Mouse (Mus musculus): ENCODE data around the gene Capn7. TPM values are rescaled to one million over a fixed set of nuclear protein-coding genes. Genes with fewer than 3 reads are reported as not detected.

Capn7 gene
- polyA plus RNA-seq, 1 experiment, result not detected

GRCm38 (mm10) chr14:31420985-31421384, 84.5 kb downstream of the Capn7 start:
- Histone ChIP-seq H3K27ac (ENCODE audit: insufficient read depth, low read depth, low read length) (no peak overlapping the region), H3K4me1 (ENCODE audit: control insufficient read depth, insufficient read depth, low read length) (peaks cover 19% of the 10 kb centered on the region), H3K4me3 (ENCODE audit: insufficient read depth, low read depth, low read length) (no peak overlapping the region)
- 87% methylated on average over 7 of the region's 7 CpGs for WGBS
- TF ChIP-seq POLR2A (IDR thresholded peaks at IDR 0.05; ENCODE audit: insufficient read depth, low read depth, low read length) (no peak), CTCF (IDR thresholded peaks at IDR 0.05; ENCODE audit: insufficient read depth, low read depth, low read length) (no peak)

Other genes starting within 250 kb of the Capn7 start
- not detected in 2 replicates for gene Smim4, start 207.7 kb upstream of the Capn7 start, polyA plus RNA-seq (2012; ENCODE audit: insufficient read depth, insufficient read length, low replicate concordance, missing spikeins)
- gene Nt5dc2, start 205.6 kb upstream of the Capn7 start, polyA plus RNA-seq (2012; ENCODE audit: insufficient read depth, insufficient read length, low replicate concordance, missing spikeins), result not detected in 2 replicates
- gene Stab1, start 168.0 kb upstream of the Capn7 start, polyA plus RNA-seq (2012; ENCODE audit: insufficient read depth, insufficient read length, low replicate concordance, missing spikeins), result not detected in 2 replicates
- gene Tnnc1, start 128.3 kb upstream of the Capn7 start, polyA plus RNA-seq (2012; ENCODE audit: insufficient read depth, insufficient read length, low replicate concordance, missing spikeins), result not detected in 2 replicates
- gene Nisch, start 119.7 kb upstream of the Capn7 start, polyA plus RNA-seq (2012; ENCODE audit: insufficient read depth, insufficient read length, low replicate concordance, missing spikeins), result 606 and 1,155 TPM in 2 replicates
- gene Sema3g, start 118.8 kb upstream of the Capn7 start, polyA plus RNA-seq (2012; ENCODE audit: insufficient read depth, insufficient read length, low replicate concordance, missing spikeins), result not detected in 2 replicates
- not detected in 2 replicates for gene Phf7, start 85.3 kb upstream of the Capn7 start, polyA plus RNA-seq (2012; ENCODE audit: insufficient read depth, insufficient read length, low replicate concordance, missing spikeins)
- gene Bap1, start 85.2 kb upstream of the Capn7 start, polyA plus RNA-seq (2012; ENCODE audit: insufficient read depth, insufficient read length, low replicate concordance, missing spikeins), result not detected in 2 replicates
- gene Dnah1, start 12.7 kb upstream of the Capn7 start, polyA plus RNA-seq (2012; ENCODE audit: insufficient read depth, insufficient read length, low replicate concordance, missing spikeins), result not detected in 2 replicates
- gene Sh3bp5, start 99.4 kb downstream of the Capn7 start, polyA plus RNA-seq (2012; ENCODE audit: insufficient read depth, insufficient read length, low replicate concordance, missing spikeins), result not detected in 2 replicates
- gene Eaf1, start 157.8 kb downstream of the Capn7 start, polyA plus RNA-seq (2012; ENCODE audit: insufficient read depth, insufficient read length, low replicate concordance, missing spikeins), result not detected in 2 replicates
- gene Mettl6, start 158.4 kb downstream of the Capn7 start, polyA plus RNA-seq (2012; ENCODE audit: insufficient read depth, insufficient read length, low replicate concordance, missing spikeins), result not detected in 2 replicates

Data from olfactory bulb, adult 2 months (tissue).